Mouse (Mus musculus) kidney, embryonic 14.5 days (tissue): Measurements from ENCODE around the gene Prss23. TPM values are rescaled to one million over a fixed set of nuclear protein-coding genes. Genes with fewer than 3 reads are reported as not detected.

ENCODE experiments used
- ATAC-seq: fragments of 200-750 bp; cut with Nextera tagmentation; 2 replicates; pipeline ENCODE4 v1.8.0; 2017; ENCODE audit warnings: moderate number of reproducible peaks, mild to moderate bottlenecking, moderate TSS enrichment, moderate library complexity; ENCODE audit not compliant: low FRiP score, low TSS enrichment
- H3K27ac ChIP-seq: fragments of 300-500 bp; sonication (generic); 2 replicates; pipeline ENCODE4 v1.5.1; 2014; ENCODE audit warnings: low read depth, mild to moderate bottlenecking, low read length, moderate library complexity, mixed read lengths
- H3K27me3 ChIP-seq: fragments of 300-500 bp; sonication (generic); 2 replicates; pipeline ENCODE4 v1.6.1; 2014; ENCODE audit warnings: mild to moderate bottlenecking, low read length; ENCODE audit not compliant: control insufficient read depth, insufficient read depth
- H3K36me3 ChIP-seq: fragments of 300-500 bp; sonication (generic); 2 replicates; pipeline ENCODE4 v1.6.1; 2014; ENCODE audit warnings: low read length, mixed read lengths; ENCODE audit not compliant: control insufficient read depth, insufficient read depth
- H3K4me1 ChIP-seq: fragments of 300-500 bp; sonication (generic); 2 replicates; pipeline ENCODE4 v1.6.1; 2014; ENCODE audit warnings: low read length, mixed read lengths; ENCODE audit not compliant: control insufficient read depth, insufficient read depth
- H3K4me2 ChIP-seq: fragments of 300-500 bp; sonication (generic); replicated peaks from 2 replicates; pipeline ENCODE4 v1.6.1; 2014; ENCODE audit warnings: low read depth, mild to moderate bottlenecking, low read length
- H3K4me3 ChIP-seq: fragments of 300-500 bp; sonication (generic); 2 replicates; pipeline ENCODE4 v1.5.1; 2014; ENCODE audit warnings: mild to moderate bottlenecking, low read length
- H3K9ac ChIP-seq: fragments of 300-500 bp; sonication (generic); 2 replicates; pipeline ENCODE4 v1.6.1; 2014; ENCODE audit warnings: low read depth, mild to moderate bottlenecking, low read length, moderate library complexity
- H3K9me3 ChIP-seq: fragments of 300-500 bp; sonication (generic); 2 replicates; pipeline ENCODE4 v1.6.1; 2016; ENCODE audit warnings: low read length; ENCODE audit not compliant: control insufficient read depth
- WGBS: fragments of 180-500 bp; shearing (Covaris S2); extraction: QIAGEN DNeasy Blood & Tissue Kit; methylation state at CpG from one replicate; pipeline ENCODE4 v1.1.7; 2014; 5-methylcytosine and 5-hydroxymethylcytosine counted together
- polyA plus RNA-seq: library from polyadenylated mRNA; unstranded; fragments of >200 nt; fragmentation: Nextera tagmentation; extraction: Ambion mirVana; gene quantifications from 2 replicates; pipeline ENCODE4 v1.2.1, GENCODE M21; 2014

Prss23 gene
- polyA plus RNA-seq, 1 experiment from 2014 or later, result 80.0 TPM

DNA sequence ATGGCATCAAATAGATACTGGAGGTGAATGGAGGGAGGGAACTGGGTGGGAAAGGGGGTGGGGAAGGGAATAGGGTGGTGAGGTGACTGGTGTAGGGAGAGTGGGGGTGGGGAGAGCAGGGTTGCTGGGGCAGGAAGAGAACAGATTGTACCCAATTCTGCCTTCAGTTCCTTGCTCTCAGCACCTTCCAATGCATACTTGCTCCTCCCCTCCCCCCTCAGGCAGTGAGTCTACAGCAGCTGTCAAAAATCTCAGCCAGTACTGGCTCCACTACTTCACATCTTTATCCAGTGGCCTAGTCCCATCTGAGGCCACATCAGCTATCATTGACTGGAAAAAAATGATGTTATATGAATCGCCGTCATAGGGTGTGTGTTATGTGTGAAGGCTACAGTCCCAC, 48.5 kb downstream of the Prss23 start:
- no peaks in the 10 kb centered on the region for H3K4me1 ChIP-seq
- H3K27me3 ChIP-seq, result no peaks in the 10 kb centered on the region
- no peak overlapping the region for H3K4me2 ChIP-seq
- H3K9ac ChIP-seq, result no peak overlapping the region
- H3K9me3 ChIP-seq, result no peaks in the 10 kb centered on the region
- H3K36me3 ChIP-seq, result no peaks in the 10 kb centered on the region
- H3K4me3 ChIP-seq, result no peak overlapping the region
- H3K27ac ChIP-seq, result no peak overlapping the region
- 89% methylated on average over 2 of the region's 2 CpGs for WGBS
- ATAC-seq, result no peak; the same call in 1 of the 2 replicates

DNA sequence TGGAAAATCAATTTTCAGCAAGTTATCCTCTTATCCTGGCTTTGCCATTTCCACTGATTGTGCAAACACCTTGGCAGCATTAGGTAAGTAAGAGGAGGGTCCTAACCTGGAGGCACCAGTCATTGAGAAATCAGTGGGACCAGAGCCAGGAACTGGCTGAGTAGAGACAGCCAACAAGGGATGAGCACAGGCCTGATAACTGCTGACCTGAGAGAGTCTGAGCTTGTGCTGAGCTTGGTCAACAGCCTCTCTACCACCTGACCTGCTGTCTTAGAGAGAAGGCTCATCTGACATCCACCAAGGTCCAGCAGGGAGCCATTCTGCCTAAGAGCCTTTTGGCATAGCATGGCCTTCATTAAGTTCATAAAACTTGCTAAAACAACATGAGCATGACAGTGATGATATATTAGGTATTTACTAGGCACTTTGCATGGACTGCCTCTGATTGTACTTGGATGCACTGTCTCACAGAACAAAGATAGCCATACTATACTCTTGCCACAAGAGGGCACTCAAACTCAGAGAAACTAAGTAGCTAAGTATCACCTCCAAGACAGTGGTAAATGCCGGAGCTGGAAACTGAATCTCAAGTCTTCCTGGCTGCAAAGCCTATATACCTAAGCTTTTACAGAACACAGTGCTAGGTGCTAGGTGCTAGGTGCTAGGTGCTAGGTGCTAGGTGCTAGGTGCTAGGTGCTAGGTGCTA, 49.5 kb downstream of the Prss23 start:
- H3K27ac ChIP-seq, result no peak overlapping the region
- WGBS, result 3% methylated on average over 1 of the region's 1 CpGs
- peak; percentile 74 for ATAC-seq

DNA sequence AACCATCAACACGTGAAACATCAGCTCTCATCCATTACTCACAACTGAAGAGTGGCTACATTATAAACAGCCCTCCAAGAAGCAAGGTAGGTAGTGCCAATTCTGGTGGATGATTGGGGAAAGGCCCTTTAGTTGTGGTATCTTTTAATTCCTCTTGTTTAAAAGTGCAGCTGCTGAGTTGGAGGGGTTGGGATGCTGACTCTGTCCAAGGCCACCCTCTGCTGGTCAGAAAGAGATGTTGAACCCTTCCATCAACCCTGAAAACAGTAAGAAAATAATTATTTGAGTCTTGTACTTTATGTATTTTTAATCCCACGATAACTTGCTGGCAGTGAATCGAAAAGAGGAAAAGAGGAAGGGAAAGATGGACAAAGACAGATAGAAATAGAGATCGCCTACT, 53.5 kb downstream of the Prss23 start:
- no peak for ATAC-seq

More for the DNA sequence above, 49.5 kb downstream of the Prss23 start:
- Histone ChIP-seq H3K36me3 (no peaks in the 10 kb centered on the region), H3K4me3 (no peak overlapping the region), H3K27me3 (no peaks in the 10 kb centered on the region), H3K9me3 (no peaks in the 10 kb centered on the region), H3K9ac (no peak overlapping the region), H3K4me2 (no peak overlapping the region), H3K4me1 (no peaks in the 10 kb centered on the region)

DNA sequence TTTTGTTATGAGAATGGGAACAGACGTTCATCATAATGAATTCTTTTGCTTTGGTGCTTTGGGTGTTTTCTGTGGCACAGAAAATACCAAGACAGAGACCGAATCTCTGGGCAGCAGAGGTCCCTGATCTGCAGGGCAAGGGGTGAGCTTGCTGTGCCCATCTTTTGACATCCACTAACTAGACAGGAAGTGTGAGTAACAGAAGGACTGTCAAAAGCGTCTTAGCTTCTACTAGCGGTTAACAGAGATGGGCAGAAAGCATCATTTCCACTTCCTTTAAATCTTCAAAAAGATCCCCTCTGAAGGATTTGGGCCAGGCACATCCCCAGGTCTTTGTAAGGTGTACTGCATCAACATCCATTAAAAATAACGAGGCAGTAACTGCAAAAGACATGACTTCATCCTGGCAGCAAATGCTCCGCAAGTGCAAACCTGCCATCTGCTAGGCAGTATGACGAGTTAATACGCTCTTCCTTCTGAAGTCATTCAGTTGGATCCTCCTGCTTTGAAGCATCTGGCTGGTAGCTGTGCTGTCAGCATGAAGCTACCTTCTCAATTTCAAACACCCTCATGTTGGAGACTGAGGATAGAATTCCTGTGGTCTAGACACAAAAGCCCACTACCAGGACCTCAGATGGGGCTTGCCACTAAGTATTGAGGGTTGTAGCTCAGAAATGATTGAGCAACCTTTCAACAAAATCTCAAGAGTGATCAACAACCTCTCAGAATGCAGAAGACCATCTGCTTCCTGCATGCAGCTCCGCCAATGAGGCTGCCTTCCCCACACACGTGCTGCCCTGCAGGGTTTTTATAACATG, 63.0 kb downstream of the Prss23 start:
- 60% methylated on average over 10 of the region's 10 CpGs for WGBS
- no peak overlapping the region for H3K27ac ChIP-seq
- no peak for ATAC-seq

More for the DNA sequence above, 53.5 kb downstream of the Prss23 start:
- Histone ChIP-seq H3K4me3 (no peak overlapping the region), H3K36me3 (no peaks in the 10 kb centered on the region), H3K27ac (no peak overlapping the region), H3K27me3 (no peaks in the 10 kb centered on the region), H3K4me1 (no peaks in the 10 kb centered on the region), H3K9ac (no peak overlapping the region), H3K4me2 (no peak overlapping the region), H3K9me3 (no peaks in the 10 kb centered on the region)
- WGBS, result 53% methylated on average over 4 of the region's 4 CpGs

DNA sequence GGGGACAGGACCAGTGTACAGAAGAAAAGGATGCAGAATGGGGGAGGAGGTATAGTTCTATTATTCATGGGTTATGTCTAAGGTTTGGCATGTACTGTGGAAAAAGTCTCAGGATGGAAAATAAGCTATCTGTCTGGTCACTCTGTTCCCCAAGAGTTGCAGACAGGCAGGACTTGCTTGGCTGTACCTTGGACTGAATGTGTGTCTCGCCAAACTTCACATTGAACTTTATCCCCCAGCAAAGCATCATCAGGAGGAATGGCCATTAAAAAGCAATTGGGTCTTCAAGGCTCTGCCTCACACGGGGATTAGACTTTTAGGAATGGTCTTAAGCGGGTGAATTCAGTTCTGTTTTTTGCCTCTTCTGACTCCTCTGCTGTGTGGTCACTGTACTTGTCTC, 63.7 kb downstream of the Prss23 start:
- no peak overlapping the region for H3K27ac ChIP-seq
- no peak overlapping the region for H3K9ac ChIP-seq
- H3K4me1 ChIP-seq, result 0 out of 2 replicates have a peak, but pooled peaks cover 2% of the 10 kb centered on the region
- H3K36me3 ChIP-seq, result no peaks in the 10 kb centered on the region
- WGBS, result 83% methylated on average over 3 of the region's 3 CpGs
- H3K4me3 ChIP-seq, result no peak overlapping the region
- H3K4me2 ChIP-seq, result no peak overlapping the region
- no peaks in the 10 kb centered on the region for H3K9me3 ChIP-seq
- no peaks in the 10 kb centered on the region for H3K27me3 ChIP-seq
- ATAC-seq, result no peak

More for the DNA sequence above, 63.0 kb downstream of the Prss23 start:
- no peak overlapping the region for H3K9ac ChIP-seq
- H3K4me2 ChIP-seq, result no peak overlapping the region
- 0 out of 2 replicates have a peak, but pooled peaks cover 2% of the 10 kb centered on the region for H3K4me1 ChIP-seq
- no peaks in the 10 kb centered on the region for H3K36me3 ChIP-seq
- no peak overlapping the region for H3K4me3 ChIP-seq
- no peaks in the 10 kb centered on the region for H3K9me3 ChIP-seq
- no peaks in the 10 kb centered on the region for H3K27me3 ChIP-seq

DNA sequence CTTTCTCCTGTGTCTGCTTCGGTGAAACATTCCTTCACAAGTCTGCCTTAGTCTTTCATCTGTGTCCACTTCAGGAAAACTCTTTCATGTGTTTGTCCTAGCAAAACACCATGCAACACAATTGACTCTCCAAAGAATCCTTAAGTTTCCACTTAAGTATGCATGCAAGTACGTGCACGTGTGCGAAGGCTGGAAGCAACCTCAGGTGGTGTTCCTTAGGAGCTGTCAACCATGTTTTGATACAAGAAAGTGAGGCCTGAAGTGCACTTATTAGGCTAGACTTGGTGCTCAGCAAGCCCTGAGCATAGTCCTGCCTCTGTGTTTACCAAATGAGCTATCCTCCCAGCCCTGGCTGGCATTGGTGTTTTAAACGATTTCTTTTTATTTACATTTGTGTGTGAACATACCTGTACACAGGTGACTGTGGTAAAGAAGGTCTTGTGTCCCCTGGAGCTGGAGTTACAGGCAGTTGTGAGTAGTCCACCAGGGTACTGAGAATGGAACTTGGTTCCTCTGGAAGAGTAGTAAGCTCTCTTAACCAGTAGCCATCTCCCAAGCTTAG, 64.3 kb downstream of the Prss23 start:
- no peaks in the 10 kb centered on the region for H3K9me3 ChIP-seq
- WGBS, result 90% methylated on average over 5 of the region's 5 CpGs
- H3K27me3 ChIP-seq, result no peaks in the 10 kb centered on the region
- no peaks in the 10 kb centered on the region for H3K36me3 ChIP-seq
- H3K4me1 ChIP-seq, result 0 out of 2 replicates have a peak, but pooled peaks cover 2% of the 10 kb centered on the region
- H3K27ac ChIP-seq, result no peak overlapping the region
- no peak overlapping the region for H3K4me2 ChIP-seq
- no peak for ATAC-seq
- no peak overlapping the region for H3K4me3 ChIP-seq
- no peak overlapping the region for H3K9ac ChIP-seq

DNA sequence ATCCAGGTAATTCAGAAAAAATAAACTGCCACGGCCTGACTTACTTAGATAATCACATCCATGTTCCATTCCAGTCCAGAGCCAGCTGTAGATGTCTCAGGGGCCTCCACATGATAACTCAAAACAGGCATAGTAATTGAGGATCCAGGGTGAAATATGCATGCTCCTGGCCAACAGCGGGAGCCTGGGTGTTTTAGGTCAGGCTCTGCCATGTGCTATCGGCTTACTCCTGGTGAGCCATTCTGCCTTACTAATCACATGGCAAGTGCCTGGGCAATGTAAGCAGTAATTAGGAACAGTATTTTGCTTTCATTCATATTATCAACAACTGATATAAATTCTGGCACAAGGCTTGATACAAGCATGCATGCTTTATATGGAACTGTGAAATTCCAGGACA, 65.6 kb downstream of the Prss23 start:
- Histone ChIP-seq H3K4me1 (peaks cover 9% of the 10 kb centered on the region; the same call in 1 of the 2 replicates), H3K27ac (no peak overlapping the region), H3K9me3 (no peaks in the 10 kb centered on the region), H3K4me3 (no peak overlapping the region), H3K9ac (no peak overlapping the region), H3K4me2 (no peak overlapping the region), H3K36me3 (no peaks in the 10 kb centered on the region), H3K27me3 (no peaks in the 10 kb centered on the region)
- no peak for ATAC-seq
- 57% methylated on average over 3 of the region's 3 CpGs for WGBS

DNA sequence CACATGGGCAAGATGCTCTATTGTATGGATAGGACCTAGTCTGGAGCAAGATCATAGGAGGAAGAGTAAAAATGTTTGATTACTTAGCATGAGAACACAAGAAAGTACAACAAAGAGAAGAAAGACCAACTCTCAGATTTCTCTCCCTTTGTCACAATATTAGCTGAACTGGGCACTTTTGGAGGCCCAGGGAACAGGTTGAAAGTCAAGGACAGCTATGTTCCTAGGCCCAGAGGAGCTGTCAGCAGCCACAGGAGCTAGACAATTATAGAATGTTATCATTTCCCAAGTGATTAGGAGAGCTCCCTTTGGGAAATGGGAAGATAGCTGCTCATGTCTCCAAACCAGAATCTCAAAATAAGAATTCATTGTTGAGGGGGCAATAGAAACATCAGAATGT, 66.1 kb downstream of the Prss23 start:
- Histone ChIP-seq H3K27ac (no peak overlapping the region), H3K4me1 (peaks cover 9% of the 10 kb centered on the region; the same call in 1 of the 2 replicates), H3K9ac (no peak overlapping the region), H3K4me2 (no peak overlapping the region), H3K27me3 (no peaks in the 10 kb centered on the region), H3K4me3 (no peak overlapping the region), H3K36me3 (no peaks in the 10 kb centered on the region), H3K9me3 (no peaks in the 10 kb centered on the region)
- no peak for ATAC-seq

DNA sequence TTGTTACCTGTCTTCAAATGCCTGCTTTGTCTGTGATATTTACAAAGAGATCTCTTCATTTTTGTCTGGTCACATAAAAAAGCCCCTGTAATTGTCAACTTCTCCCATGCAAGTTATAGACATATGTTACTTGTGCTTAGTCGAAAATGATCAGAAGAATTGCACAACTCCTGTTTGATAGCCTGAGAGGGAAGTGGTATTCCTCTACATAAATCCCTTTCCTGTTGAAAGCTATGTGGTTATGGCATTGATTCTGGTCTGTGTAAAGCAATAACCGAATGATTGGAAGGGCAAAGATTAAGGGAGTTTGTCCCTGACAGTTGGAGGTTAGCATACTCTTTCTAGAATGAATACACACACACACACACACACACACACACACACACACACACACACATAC, 67.3 kb downstream of the Prss23 start:
- no peak for ATAC-seq
- Histone ChIP-seq H3K4me3 (no peak overlapping the region), H3K36me3 (no peaks in the 10 kb centered on the region), H3K27ac (no peak overlapping the region), H3K4me2 (no peak overlapping the region), H3K4me1 (peaks cover 9% of the 10 kb centered on the region; the same call in 1 of the 2 replicates), H3K27me3 (no peaks in the 10 kb centered on the region), H3K9me3 (no peaks in the 10 kb centered on the region), H3K9ac (no peak overlapping the region)
- WGBS, result 80% methylated on average over 2 of the region's 2 CpGs
